Mouse (Mus musculus): Measurements from ENCODE around the gene Cabp7. TPM values are rescaled to one million over a fixed set of nuclear protein-coding genes. Genes with fewer than 3 reads are reported as not detected.
"Not testable (repeated sequence)": the region's sequence is repeated elsewhere in the genome, so short reads cannot be mapped to it uniquely, and the experiment has no call there.

The Cabp7 gene
- total RNA-seq, 2 experiments from 2014 or later: not detected

- ATAC-seq (replicated peaks; ENCODE audit: low FRiP score, low TSS enrichment, poor library complexity, severe bottlenecking): no peak
Measured at GRCm38 (mm10) chr11:4714727-4715126, 31.9 kb downstream of the Cabp7 start.

GRCm38 (mm10) chr11:4712822-4713221 lies 33.8 kb downstream of the Cabp7 start:
- no peak for ATAC-seq (replicated peaks; ENCODE audit: low FRiP score, low TSS enrichment, poor library complexity, severe bottlenecking)

- ATAC-seq (replicated peaks; ENCODE audit: low FRiP score, low TSS enrichment, poor library complexity, severe bottlenecking): not testable (repeated sequence)
Measured at GRCm38 (mm10) chr11:4710188-4710587, 36.4 kb downstream of the Cabp7 start.

- ATAC-seq (replicated peaks; ENCODE audit: low FRiP score, low TSS enrichment, poor library complexity, severe bottlenecking): no peak
Measured at GRCm38 (mm10) chr11:4705178-4705577, 41.4 kb downstream of the Cabp7 start.

- peak; percentile 98 for ATAC-seq (replicated peaks; ENCODE audit: low FRiP score, low TSS enrichment, poor library complexity, severe bottlenecking)
Measured at GRCm38 (mm10) chr11:4704072-4704964, 42.3 kb downstream of the Cabp7 start, which contains the start of the genes Uqcr10 and Zmat5. Uqcr10 (minus strand) TSS chr11:4704342. Zmat5 (plus strand) TSS chr11:4704678.

GRCm38 (mm10) chr11:4703688-4704071 lies 42.9 kb downstream of the Cabp7 start:
- peak; percentile 13; the same call in 1 of the 2 replicates for ATAC-seq (replicated peaks; ENCODE audit: low FRiP score, low TSS enrichment, poor library complexity, severe bottlenecking)

- ATAC-seq (replicated peaks; ENCODE audit: low FRiP score, low TSS enrichment, poor library complexity, severe bottlenecking): no peak
Measured at GRCm38 (mm10) chr11:4700726-4701125, 45.9 kb downstream of the Cabp7 start.

GRCm38 (mm10) chr11:4697043-4697983 lies 49.3 kb downstream of the Cabp7 start:
- ATAC-seq (replicated peaks; ENCODE audit: low FRiP score, low TSS enrichment, poor library complexity, severe bottlenecking): peak; percentile 59

GRCm38 (mm10) chr11:4692162-4692561 lies 54.4 kb downstream of the Cabp7 start:
- no peak for ATAC-seq (replicated peaks; ENCODE audit: low FRiP score, low TSS enrichment, poor library complexity, severe bottlenecking)

GRCm38 (mm10) chr11:4691213-4691612 lies 55.4 kb downstream of the Cabp7 start:
- ATAC-seq (replicated peaks; ENCODE audit: low FRiP score, low TSS enrichment, poor library complexity, severe bottlenecking): no peak

GRCm38 (mm10) chr11:4690353-4690752 lies 56.2 kb downstream of the Cabp7 start:
- ATAC-seq (replicated peaks; ENCODE audit: low FRiP score, low TSS enrichment, poor library complexity, severe bottlenecking): no peak

GRCm38 (mm10) chr11:4688632-4689380 lies 57.8 kb downstream of the Cabp7 start:
- ATAC-seq (replicated peaks; ENCODE audit: low FRiP score, low TSS enrichment, poor library complexity, severe bottlenecking): 0 out of 2 replicates have a peak, but pooled peaks have one; percentile 44

- no peak for ATAC-seq (replicated peaks; ENCODE audit: low FRiP score, low TSS enrichment, poor library complexity, severe bottlenecking)
Measured at GRCm38 (mm10) chr11:4687874-4688273, 58.7 kb downstream of the Cabp7 start.

- ATAC-seq (replicated peaks; ENCODE audit: low FRiP score, low TSS enrichment, poor library complexity, severe bottlenecking): no peak
Measured at GRCm38 (mm10) chr11:4687027-4687426, 59.6 kb downstream of the Cabp7 start.

Other genes starting within 250 kb of the Cabp7 start
- 34.7 and 43.1 TPM in 2 replicates for gene Mtmr3, start 151.9 kb downstream of the Cabp7 start, total RNA-seq (2014; fragmentation: Nextera tagmentation)
- gene Mtmr3, start 151.9 kb downstream of the Cabp7 start, total RNA-seq (2017): 29.1 and 41.1 TPM in 2 replicates
- gene Gm11032, start 126.7 kb downstream of the Cabp7 start, total RNA-seq (2014; fragmentation: Nextera tagmentation): not detected in 2 replicates
- not detected in 2 replicates for gene Gm11032, start 126.7 kb downstream of the Cabp7 start, total RNA-seq (2017)
- gene Ascc2, start 109.0 kb downstream of the Cabp7 start, total RNA-seq (2014; fragmentation: Nextera tagmentation): 29.8 and 44.7 TPM in 2 replicates
- 20.7 and 22.6 TPM in 2 replicates for gene Ascc2, start 109.0 kb downstream of the Cabp7 start, total RNA-seq (2017)
- gene Uqcr10, start 42.4 kb downstream of the Cabp7 start, total RNA-seq (2014; fragmentation: Nextera tagmentation): 465 and 535 TPM in 2 replicates
- gene Uqcr10, start 42.4 kb downstream of the Cabp7 start, total RNA-seq (2017): 83.7 and 121 TPM in 2 replicates
- gene Zmat5, start 42.1 kb downstream of the Cabp7 start, total RNA-seq (2014; fragmentation: Nextera tagmentation): 24.5 and 37.3 TPM in 2 replicates
- gene Zmat5, start 42.1 kb downstream of the Cabp7 start, total RNA-seq (2017): 3.4 and 8.1 TPM in 2 replicates
- 39.0 and 45.3 TPM in 2 replicates for gene Nf2, start 102.8 kb upstream of the Cabp7 start, total RNA-seq (2014; fragmentation: Nextera tagmentation)
- 68.1 and 86.7 TPM in 2 replicates for gene Nf2, start 102.8 kb upstream of the Cabp7 start, total RNA-seq (2017)
- 12.1 and 17.8 TPM in 2 replicates for gene Nipsnap1, start 127.2 kb upstream of the Cabp7 start, total RNA-seq (2014; fragmentation: Nextera tagmentation)
- 11.6 and 13.7 TPM in 2 replicates for gene Nipsnap1, start 127.2 kb upstream of the Cabp7 start, total RNA-seq (2017)
- gene Thoc5, start 148.5 kb upstream of the Cabp7 start, total RNA-seq (2014; fragmentation: Nextera tagmentation): 38.3 and 51.3 TPM in 2 replicates
- 66.9 and 68.5 TPM in 2 replicates for gene Thoc5, start 148.5 kb upstream of the Cabp7 start, total RNA-seq (2017)
- gene Nefh, start 201.3 kb upstream of the Cabp7 start, total RNA-seq (2014; fragmentation: Nextera tagmentation): 21.1 and 23.4 TPM in 2 replicates
- 30.0 and 43.5 TPM in 2 replicates for gene Nefh, start 201.3 kb upstream of the Cabp7 start, total RNA-seq (2017)
- 136 and 160 TPM in 2 replicates for gene Ap1b1, start 240.0 kb upstream of the Cabp7 start, total RNA-seq (2014; fragmentation: Nextera tagmentation)
- 116 and 165 TPM in 2 replicates for gene Ap1b1, start 240.0 kb upstream of the Cabp7 start, total RNA-seq (2017)